Mouse (Mus musculus) bone marrow, adult 2 months (tissue): ENCODE measurements at regions not wholly inside any gene's neighbourhood (a gene's known extent, or its start where the extent isn't known, plus 50 kb on each side); places are given as distances from the start of the nearest gene placed in this dataset.

ENCODE experiments used
- CTCF ChIP-seq: fragments of 200-500 bp; IDR thresholded peaks from 2 replicates; pipeline ENCODE4 v1.5.1; 2011; ENCODE audit warnings: low read length, control low read depth; ENCODE audit not compliant: control insufficient read depth, insufficient read depth
- POLR2A ChIP-seq: fragments of 200-500 bp; IDR thresholded peaks from 2 replicates; pipeline ENCODE4 v1.6.1; 2011; ENCODE audit warnings: low read depth, mild to moderate bottlenecking, control low read depth, low read length, borderline replicate concordance; ENCODE audit not compliant: control insufficient read depth

GRCm38 (mm10) chr19:15200361-15200760, 602.5 kb upstream of the Tle4 start:
- TF ChIP-seq POLR2A: no peak
- no peak for TF ChIP-seq CTCF
